In genomic region chr12:24592956-24593672, GRCm38 (mm10) we compare ENCODE assay signal across 8 mouse cellular contexts. TPM values are rescaled to one million over a fixed set of nuclear protein-coding genes. Genes with fewer than 3 reads are reported as not detected.
DNase-seq lines count a peak whose midpoint lies in the region; ATAC-seq and TF ChIP-seq lines count a peak whose summit lies in the region.

No protein-coding gene starts in this region.

- peak overlapping the region; percentile 39 for H3K4me2 ChIP-seq in hindbrain, embryonic 15.5 days

- no peak for TF ChIP-seq CTCF in bone marrow, adult 2 months (IDR thresholded peaks at IDR 0.05; ENCODE audit: control insufficient read depth, insufficient read depth, low read length)

- 0 out of 2 replicates have a peak overlapping the region, but pooled peaks have one; percentile 33 for H3K27ac ChIP-seq in bone marrow, adult 2 months (ENCODE audit: control insufficient read depth, insufficient read depth, low read depth, low read length, poor library complexity)
- no peak overlapping the region for H3K27ac ChIP-seq in hindbrain, embryonic 15.5 days (replicated peaks)

- DNase-seq in CD8-positive naive resting alpha-beta T cell, adult 2 months (ENCODE audit: low read depth in 2 of 2, low spot score in 2 of 2): peak; percentile 69 to 75
- peak; percentile 49 to 57 for DNase-seq in gastrocnemius, adult 8-10 months (ENCODE audit: low spot score in 2 of 2)
- peak; percentile 61 to 72 for DNase-seq in left cerebral cortex, postnatal 36 days (ENCODE audit: low spot score in 2 of 2)
- peak; percentile 57 to 66 for DNase-seq in right cerebral cortex, postnatal 10 days (ENCODE audit: low spot score in 2 of 2)
- DNase-seq in urinary bladder, postnatal 25 days (ENCODE audit: low spot score): peak; percentile 65

- H3K27me3 ChIP-seq in hindbrain, embryonic 15.5 days: no peaks in the 10 kb centered on the region

- intact Hi-C loops in left cerebral cortex, postnatal 36 days (cut with DNase I): no loop called here

- H3K4me3 ChIP-seq in bone marrow, adult 2 months (replicated peaks; ENCODE audit: control insufficient read depth, low read depth, low read length): peak overlapping the region; percentile 66
- 0 out of 2 replicates have a peak overlapping the region, but pooled peaks have one; percentile 2 for H3K4me3 ChIP-seq in hindbrain, embryonic 15.5 days

- ATAC-seq in hindbrain, embryonic 15.5 days (ENCODE audit: low FRiP score, low read depth): no peak
- peak; percentile 72 for ATAC-seq in megakaryocyte-erythroid progenitor cell, adult 5-6 weeks (replicated peaks; ENCODE audit: low FRiP score, low TSS enrichment, poor library complexity, severe bottlenecking)

- H3K4me1 ChIP-seq in bone marrow, adult 2 months (ENCODE audit: control insufficient read depth, insufficient read depth, low read length): peaks cover 1% of the 10 kb centered on the region; the same call in 1 of the 2 replicates
- peaks cover 7% of the 10 kb centered on the region; the same call in 1 of the 2 replicates for H3K4me1 ChIP-seq in hindbrain, embryonic 15.5 days (replicated peaks)

- no peaks in the 10 kb centered on the region for H3K36me3 ChIP-seq in hindbrain, embryonic 15.5 days

- under 1% methylated on average over 22 of the region's 22 CpGs for WGBS in bone marrow, adult 2 months
- WGBS in hindbrain, embryonic 15.5 days: 20% methylated on average over 22 of the region's 22 CpGs

- no peak; the same call in 1 of the 2 replicates for TF ChIP-seq POLR2A in bone marrow, adult 2 months (IDR thresholded peaks at IDR 0.05; ENCODE audit: borderline replicate concordance, control insufficient read depth, low read depth, low read length)

- no peak overlapping the region for H3K9ac ChIP-seq in hindbrain, embryonic 15.5 days

- H3K9me3 ChIP-seq in hindbrain, embryonic 15.5 days: no peaks in the 10 kb centered on the region

RNA-seq across cellular contexts. Expression of gene Grhl1, which starts 21.0 kb away (rescaled TPM):
- polyA plus RNA-seq in bone marrow, adult 2 months (2011; ENCODE audit: insufficient read depth, insufficient read length, low replicate concordance, missing spikeins): not detected in 2 replicates
- under 1 TPM in 3 of 4 experiments, not detected in 1; 0.10 to 0.22 (median 0.12) TPM for total RNA-seq in gastrocnemius, adult 8-10 months (2022)
- 0.97 and 1.3 TPM in 2 replicates for polyA plus RNA-seq in hindbrain, embryonic 15.5 days (2015; fragmentation: Nextera tagmentation; extraction: Ambion mirVana)
- 10 to 100 TPM in 1 of 2 experiments, 1 to 10 TPM in 1; 9.0 to 11.3 TPM for total RNA-seq in left cerebral cortex, postnatal 36 days (2021)
- total RNA-seq in megakaryocyte-erythroid progenitor cell, adult 5-6 weeks (2014; fragmentation: Nextera tagmentation): not detected in 2 replicates
- total RNA-seq in megakaryocyte-erythroid progenitor cell, adult 5-6 weeks (2017): 0.15 TPM in 1 of 2 replicates, not detected in the other

RNA-seq across cellular contexts. Expression of gene Klf11, which starts 58.0 kb away (rescaled TPM):
- 10.4 and 11.8 TPM in 2 replicates for polyA plus RNA-seq in bone marrow, adult 2 months (2011; ENCODE audit: insufficient read depth, insufficient read length, low replicate concordance, missing spikeins)
- total RNA-seq in gastrocnemius, adult 8-10 months (2022): 1 to 10 TPM; 3.2 to 4.5 (median 4.2) TPM
- polyA plus RNA-seq in hindbrain, embryonic 15.5 days (2015; fragmentation: Nextera tagmentation; extraction: Ambion mirVana): 14.3 TPM in 2 replicates
- 1 to 10 TPM; 6.0 to 6.7 TPM for total RNA-seq in left cerebral cortex, postnatal 36 days (2021)
- 10.9 and 16.6 TPM in 2 replicates for total RNA-seq in megakaryocyte-erythroid progenitor cell, adult 5-6 weeks (2014; fragmentation: Nextera tagmentation)
- total RNA-seq in megakaryocyte-erythroid progenitor cell, adult 5-6 weeks (2017): 15.7 and 18.6 TPM in 2 replicates

Comparison
In these comparisons a context has a peak if more than half of its experiments do, and no peak if none do; other contexts are left out.
1. RNA of gene Grhl1, which starts 21.0 kb away (total RNA-seq): 9.0 to 11.3 TPM in left cerebral cortex, postnatal 36 days; 0.10 to 0.22 TPM in gastrocnemius, adult 8-10 months and 0.15 TPM in megakaryocyte-erythroid progenitor cell, adult 5-6 weeks; every median in the first group is over 4 times any median in the second.
2. Peak in every context shown above with its lines, with median percentiles within 50 percentile points of each other: DNase-seq.